Mouse (Mus musculus): Measurements from ENCODE around the gene Zfp536.

DNA sequence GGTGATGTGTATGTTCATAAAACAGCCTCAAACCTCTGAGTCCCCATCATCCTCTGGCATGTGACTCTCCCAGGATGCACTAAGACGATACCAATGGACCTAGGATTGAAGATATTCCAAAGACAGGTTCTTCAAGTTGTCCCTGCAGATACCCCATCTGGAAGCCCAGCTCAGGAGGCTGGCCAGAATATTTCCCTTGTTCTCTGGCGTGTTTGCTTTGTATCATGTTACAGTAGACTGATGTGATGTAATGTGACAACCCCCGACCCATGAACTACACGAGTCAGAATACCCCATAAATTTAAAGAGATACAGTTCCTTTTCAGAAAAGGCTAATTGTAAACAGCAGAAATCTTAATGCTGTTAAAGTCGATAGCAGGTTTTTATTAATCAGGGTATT lies 192.9 kb downstream of the Zfp536 start:
- no peak for TF ChIP-seq POLR2A (IDR thresholded peaks at IDR 0.05; ENCODE audit: low read depth, low read length)
- no peak for TF ChIP-seq CTCF (IDR thresholded peaks at IDR 0.05; ENCODE audit: extremely low read depth, insufficient read depth, insufficient read length, insufficient replicate concordance)
